Mouse (Mus musculus) megakaryocyte-erythroid progenitor cell, adult 5-6 weeks (primary cell): Measurements from ENCODE around the gene Hdac9. TPM values are rescaled to one million over a fixed set of nuclear protein-coding genes. Genes with fewer than 3 reads are reported as not detected.

Source experiments
- ATAC-seq: replicated peaks from 2 replicates; pipeline ENCODE4 v1.8.0; 2016; ENCODE audit warnings: mild to moderate bottlenecking, inconsistent platforms; ENCODE audit not compliant: severe bottlenecking, poor library complexity, low FRiP score, low TSS enrichment
- total RNA-seq, 2 experiments: library from RNA; stranded (forward) in 1 of 2; stranded (reverse) in 1 of 2; fragments of 200-1000, 215-1000 nt in 1 of 2; fragments of >200 nt in 1 of 2; fragmentation: Nextera tagmentation in 1 of 2; gene quantifications; 2 replicates each; pipeline ENCODE4 v1.2.3; 2014 to 2017

The Hdac9 gene
- total RNA-seq, 2 experiments from 2014 or later = 0.46 to 2.1 TPM

DNA sequence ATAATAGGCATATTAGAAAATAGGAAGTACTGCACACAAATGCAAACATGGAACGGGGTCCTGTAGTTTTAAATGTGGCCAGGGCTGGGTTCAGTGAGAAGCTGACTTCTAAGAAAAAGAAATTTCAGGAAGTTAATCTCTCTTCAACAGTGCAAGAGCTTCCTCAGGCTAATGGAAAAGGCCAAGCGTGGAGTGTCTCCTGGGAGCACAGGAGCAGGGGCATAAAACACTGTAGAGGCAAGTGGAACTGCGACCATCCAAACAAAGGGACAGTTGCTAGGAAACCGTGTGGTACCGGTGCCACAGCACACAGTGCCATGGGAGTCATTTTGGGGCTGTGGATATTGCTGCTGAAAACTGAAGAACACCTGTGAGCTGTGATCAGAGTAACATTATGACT is 191.7 kb downstream of the Hdac9 start:
- no peak for ATAC-seq

DNA sequence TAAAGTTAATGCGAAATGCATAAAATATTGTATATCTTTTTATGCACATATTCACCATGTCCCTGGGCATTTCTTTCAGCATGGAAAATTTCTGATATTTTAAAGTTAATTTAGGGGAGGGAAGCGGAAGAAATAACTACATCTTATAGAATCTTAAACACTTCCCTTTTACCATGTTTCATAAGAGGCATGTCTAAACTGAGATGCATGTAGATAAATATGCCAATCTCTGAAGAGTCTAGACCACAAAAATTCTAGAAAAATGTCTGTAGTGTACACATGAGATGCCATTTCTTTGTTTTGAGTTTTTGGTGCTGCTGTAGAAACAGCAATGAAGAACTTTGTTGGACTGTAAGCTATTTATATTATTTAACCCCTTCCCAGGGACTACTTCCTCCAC is 192.6 kb downstream of the Hdac9 start:
- no peak for ATAC-seq

DNA sequence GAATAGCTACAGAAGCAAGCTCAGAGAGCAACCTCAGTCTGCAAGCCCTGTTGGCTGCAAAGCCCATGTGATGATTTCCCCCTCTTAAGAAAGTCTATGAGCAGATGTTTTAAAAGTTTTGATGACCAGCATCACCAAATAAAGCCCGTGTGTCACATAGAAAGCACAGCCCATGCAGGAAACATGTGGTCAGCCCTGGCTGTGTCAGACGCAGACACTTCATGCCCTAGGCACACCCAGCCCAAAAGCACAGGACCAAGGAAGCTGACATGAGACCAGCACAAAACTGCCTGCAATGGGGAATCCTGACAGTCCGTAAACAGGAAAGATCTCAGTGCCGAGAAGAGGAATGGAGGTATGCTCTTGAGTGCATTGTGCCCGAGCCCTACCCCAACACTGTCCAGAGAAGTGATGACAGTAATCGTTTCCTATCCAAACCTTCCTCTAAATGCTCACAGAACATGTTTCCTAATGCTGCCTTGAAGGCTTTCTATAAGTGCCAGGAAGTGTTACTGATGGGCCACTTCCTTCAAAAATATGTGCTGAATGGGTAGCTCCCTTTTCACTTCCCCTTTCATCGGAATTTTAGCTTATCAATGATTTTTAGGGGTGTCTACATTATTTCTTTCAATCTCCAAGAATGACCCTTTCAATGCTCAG is 193.9 kb downstream of the Hdac9 start:
- no peak for ATAC-seq

DNA sequence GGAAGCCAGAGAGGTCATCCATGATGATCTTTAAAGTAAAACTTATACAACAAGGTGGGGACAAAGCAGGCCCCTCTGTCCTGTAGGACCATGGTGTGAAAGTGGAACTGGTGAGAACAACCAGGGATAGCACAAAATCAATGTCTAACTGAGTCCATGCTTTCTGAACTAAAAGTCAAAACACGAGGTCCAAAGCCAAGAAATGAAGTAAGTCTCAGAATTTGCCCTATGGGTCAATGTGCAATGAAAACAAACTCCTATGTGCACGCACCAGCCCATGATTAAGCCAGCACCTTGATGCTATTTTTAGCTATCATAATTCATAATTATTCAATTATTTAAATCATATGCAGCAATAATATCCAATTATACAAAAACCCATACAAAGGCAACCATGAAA is 196.0 kb downstream of the Hdac9 start:
- ATAC-seq = no peak

DNA sequence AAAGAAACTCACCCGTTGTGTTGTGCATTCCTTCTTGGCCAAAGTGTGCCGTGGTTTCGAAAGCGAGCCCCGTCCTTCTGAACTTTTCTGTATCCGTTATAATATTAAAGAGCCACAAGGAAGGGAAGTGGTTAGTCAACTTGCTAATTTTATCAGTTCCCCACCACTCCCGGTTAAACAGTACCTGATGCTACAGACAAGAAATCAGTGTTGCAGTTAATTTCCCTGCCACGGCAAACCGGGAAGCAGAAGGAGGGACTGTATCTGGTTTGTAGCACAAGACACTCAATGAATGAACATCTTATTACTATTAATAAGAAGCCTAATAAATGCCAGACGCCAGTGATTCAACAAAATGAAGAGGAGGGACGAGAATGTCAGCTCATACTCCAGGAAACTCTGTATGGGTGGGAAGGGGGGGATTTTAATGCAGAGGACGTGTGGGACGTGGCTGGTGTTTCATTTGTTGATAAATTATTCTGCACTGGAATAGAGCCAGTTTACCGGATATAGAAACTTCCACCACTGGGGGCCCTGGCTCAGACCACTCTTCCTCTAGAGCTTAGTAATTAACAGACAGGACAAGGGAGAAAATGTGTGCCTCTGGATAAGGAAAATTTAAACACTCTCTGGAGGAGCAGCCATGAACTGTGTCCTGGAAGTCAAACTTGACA is 202.5 kb downstream of the Hdac9 start:
- ATAC-seq = no peak; the same call in 1 of the 2 replicates

DNA sequence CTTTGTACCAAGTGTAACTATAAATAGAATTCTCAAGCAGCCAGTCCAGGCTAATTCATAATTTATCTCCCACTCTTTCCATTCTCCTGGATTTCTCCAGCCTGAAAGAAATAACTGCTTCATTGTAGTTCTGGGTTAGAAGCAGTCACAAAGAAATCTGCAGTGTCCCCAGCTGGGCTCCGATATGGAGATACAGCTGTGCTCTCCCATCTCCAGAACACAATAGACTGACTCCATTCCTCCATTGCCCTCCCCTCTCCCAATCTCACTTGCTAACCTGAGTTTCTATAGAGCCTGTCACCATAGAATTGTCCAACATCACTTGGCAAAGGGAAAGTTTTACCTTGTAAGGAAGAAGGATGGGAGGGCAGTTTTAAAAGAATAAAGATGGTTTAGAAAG is 218.9 kb downstream of the Hdac9 start:
- no peak for ATAC-seq

DNA sequence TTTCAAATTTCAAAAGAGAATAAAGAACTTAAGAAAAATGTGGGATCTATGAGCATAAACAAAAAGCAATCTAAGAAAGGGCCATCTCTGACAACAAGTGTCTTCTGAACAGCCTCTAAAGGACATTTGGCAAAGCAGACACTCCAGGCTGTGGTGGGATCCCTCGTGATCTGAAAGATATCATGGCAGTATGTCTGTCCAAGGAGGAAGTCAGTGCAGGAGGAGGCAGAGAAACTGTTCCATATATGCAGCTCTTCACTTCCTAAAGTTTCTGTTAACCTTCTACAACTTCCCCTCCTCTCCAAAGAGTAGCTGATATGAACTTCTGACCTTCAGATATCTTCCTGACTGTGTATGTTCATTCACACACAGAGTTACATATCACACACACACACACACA is 220.2 kb downstream of the Hdac9 start:
- ATAC-seq = no peak

DNA sequence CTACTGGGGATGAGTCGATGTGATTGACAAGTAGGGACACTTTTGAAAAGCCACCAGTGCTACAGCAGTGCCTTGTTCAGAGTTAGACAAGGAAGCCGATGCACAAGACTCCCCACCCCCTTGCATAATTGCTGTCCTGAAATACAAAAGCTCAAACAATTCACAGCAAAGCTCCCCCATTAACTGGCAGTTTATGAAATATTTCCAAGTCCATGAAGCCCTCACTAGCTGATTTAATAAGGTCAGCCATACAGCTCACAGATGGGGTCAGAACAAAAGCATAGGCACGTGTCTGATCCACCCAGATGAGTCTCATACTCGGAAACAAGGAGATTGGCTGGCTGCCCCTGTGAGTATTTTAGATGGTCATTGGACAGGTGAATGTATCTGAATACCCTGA is 228.0 kb downstream of the Hdac9 start:
- no peak for ATAC-seq

DNA sequence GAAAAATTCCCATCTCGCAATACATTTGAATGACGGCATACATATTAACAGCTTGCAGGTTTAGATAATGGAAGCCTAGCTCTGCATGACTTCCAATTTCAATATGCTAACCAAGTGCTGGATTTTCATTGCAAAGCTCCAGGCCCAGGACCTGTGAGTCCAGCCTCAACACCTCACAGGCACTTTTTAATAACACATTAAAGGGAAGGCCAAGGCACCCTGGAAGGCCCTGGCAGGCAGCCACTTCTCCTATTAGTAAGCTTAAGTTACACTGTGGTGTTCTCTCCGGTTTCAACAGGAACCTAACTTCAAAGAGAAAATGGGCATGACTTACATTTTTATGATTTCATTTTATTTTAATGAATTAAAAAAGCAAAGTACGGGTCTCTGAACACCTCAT is 233.5 kb downstream of the Hdac9 start:
- no peak for ATAC-seq

DNA sequence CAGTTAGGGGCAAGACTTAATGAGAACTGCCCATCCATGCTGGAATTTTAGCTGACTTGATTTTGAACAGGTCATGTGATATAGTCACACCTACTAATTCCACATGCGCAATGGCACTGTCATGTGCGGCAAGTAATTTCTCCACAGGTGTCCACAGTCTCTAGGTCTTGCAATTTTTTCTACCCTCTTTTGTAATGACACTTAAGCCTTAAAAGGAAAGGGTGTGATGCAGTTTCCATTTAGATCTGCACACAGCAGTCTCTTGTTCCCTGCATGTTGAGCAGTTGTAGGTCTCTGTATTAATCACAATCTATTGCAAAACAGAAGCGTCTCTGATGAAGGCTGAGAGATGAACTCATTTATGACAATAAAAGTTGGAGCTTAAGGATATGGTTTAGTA is 234.2 kb downstream of the Hdac9 start:
- ATAC-seq = no peak

DNA sequence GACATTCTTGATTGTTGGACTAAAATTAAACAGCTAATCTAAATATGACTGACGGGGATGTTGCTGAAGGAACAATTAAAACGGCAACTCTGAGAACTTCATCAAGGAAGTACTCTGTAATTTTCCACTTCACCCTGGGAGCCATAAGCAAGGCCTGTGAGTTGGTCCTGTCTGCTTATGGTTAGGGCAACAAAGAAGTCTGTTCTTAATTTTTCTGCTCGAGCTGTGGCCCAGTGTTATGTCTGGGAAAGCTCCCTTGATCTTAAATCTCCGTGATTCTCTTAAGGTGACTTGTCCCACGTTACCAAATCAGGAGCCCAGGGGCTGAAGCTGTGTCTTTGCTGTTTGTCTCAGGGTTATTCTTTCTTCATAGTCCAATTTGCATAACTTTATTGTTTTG is 236.3 kb downstream of the Hdac9 start:
- ATAC-seq = no peak

DNA sequence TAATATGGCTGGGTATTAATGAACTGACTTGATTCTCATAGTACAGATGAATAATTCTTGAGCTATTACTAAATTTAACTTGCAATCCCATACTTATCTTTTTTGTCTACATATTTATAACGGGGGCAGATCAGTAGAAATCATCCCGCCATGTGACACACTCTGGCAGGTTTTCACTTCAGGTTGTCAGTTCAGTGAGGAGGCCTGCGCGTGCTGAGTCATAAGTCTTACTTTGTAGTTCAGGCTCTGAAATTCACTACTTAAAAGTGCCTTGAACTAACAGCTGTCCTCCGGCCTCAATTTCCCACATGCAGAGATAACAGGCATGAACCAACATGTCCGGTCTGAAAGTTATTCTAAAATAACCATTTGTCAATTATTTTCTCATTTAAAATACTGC is 239.8 kb downstream of the Hdac9 start:
- no peak for ATAC-seq

DNA sequence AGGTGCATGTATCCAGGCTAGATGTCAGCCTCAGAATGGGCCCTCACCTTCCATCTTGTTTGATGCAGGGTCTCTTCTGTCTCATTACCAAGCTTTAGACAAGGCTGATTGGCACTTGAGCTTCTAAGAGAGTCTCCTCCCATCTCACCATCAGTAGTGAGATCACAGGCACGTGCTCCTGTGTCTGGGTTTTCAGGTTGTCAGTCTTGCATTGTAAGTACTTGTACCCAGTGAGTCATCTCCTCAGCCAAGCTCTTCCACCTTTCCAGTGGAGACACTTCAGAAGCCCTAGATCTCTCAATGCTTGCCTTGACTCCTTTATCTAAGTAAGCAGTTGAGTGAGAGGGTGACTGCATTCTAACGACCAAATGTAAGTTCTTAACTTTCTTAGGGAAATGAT is 242.7 kb downstream of the Hdac9 start:
- ATAC-seq = no peak

DNA sequence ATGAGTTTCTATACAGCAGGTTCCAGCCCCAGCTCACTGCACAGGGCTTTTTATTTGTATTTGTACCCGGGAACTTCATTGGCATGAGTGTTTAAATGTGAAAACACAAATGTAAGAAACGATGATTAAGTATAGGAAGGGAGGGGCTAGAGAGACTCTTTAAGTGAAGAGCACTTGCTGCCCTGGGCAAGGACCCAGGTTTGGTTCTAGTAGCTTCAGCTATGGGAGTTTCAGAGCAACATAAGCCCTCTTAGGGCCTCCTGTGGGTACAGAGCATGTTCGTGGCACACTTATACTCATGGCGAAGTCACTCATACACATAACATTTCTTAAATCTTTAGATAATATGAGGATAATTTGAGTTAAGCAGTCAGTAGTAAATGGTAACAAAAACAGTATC is 243.4 kb downstream of the Hdac9 start:
- ATAC-seq = no peak

DNA sequence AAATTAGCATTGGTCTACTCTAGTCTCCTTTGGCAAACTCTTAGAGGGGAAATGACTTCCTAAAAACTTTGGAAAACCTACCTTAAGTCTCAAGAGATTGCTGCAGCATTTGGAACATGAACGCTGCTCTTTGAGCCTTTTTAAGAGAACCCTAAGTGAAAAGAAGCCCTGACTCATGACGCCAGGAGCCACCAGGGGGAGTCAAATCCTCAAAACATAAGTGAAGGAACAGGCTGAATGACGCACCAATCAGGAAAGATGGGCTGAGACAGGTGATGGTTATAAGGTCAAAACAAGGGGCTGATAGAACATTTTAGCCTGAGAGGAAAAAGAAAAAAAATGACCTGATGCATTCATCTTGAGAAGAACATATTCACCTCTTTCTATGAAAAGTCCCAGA is 252.1 kb downstream of the Hdac9 start:
- ATAC-seq = peak; percentile 79; the same call in 1 of the 2 replicates

DNA sequence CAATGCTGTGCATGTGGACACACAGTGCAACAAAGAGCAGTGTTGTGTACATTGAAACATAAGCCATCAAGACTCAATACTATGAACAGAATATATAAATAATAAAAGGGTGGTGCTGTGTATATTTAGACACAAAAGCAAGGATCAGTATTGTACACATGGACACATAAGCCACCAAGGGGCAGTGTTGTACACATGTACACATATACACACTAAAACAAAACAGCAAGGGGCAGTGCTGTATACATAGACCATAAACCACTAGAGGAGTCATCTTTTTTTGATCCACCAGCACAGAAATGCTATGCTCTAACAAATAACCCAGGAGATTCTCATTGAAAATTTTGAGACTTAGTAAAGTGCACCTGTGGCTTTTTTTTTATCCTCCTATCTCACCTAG is 255.5 kb downstream of the Hdac9 start:
- ATAC-seq = no peak

DNA sequence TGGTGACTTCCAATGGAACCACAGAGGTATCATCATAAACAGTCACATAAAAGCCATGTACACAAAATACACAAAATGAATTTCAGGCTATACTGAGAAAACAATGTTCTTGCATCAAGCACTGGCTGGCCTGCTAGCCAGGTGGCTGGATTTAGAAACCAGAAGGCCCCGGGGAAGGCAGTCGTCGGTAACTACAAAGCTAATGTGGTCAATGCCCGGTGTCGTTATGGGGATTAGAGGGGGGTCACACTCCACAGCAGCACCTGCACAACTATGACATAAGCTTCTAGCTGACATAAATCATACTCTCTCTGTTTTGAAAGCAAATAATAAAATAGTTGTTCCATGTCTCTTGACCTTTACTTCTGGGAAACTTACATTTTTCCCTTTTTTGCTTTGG is 256.9 kb downstream of the Hdac9 start:
- no peak for ATAC-seq

DNA sequence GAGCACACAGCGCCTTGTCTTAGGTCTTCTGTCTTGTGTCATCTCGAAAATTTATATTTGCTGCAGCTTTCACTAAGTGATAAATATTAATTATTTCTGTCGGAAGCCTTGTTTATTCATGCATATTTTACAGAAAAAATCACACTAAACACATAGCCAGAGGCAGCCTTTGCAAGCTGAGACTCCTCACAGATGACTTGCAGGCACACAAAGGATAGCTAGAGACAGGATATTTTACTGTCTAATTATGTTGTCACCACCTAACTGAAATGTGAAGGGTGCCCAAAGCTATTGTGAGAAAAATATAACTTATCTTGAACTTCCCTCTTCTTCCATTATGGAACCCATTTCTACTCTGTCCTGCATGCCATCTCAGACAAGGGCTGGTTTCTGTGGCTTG is 258.3 kb downstream of the Hdac9 start:
- no peak for ATAC-seq

DNA sequence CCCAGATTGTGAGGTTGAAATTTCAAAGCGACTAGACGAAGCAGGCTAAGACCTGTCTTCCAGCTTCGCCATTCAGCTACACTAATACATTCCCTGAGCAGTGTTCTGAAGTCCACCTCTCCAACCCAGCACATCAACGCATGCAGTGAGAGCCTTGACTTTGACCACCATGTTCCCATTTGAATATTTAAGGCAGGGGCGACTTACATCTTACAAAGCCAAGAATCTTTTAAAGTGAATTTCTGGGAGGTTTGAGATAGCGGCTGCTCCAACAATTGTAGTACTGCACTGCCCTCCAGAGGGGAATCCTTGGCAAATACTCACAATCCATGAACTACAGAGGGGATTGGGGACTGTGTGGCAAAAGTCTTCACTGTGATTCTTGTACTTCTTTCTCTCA is 258.8 kb downstream of the Hdac9 start:
- no peak for ATAC-seq

DNA sequence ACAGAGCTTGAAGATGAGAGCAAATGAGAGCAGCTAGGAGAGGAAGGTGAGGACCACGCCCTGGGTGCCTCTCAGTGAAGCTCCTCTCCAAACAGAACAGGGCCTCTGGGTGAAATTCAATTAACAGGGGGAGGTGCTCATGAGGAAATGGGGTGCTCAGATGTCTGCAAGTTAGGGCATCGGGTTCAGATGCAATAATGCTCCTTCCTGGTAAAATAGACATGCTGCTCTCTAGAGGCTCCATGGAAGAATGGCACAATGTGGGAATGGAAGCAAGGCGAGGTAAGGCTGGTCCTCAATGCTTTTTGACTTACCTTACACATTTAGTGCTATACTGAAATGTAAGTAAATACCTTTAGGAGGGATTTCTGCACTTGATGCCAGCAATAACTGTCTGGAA is 263.3 kb downstream of the Hdac9 start:
- ATAC-seq = no peak

DNA sequence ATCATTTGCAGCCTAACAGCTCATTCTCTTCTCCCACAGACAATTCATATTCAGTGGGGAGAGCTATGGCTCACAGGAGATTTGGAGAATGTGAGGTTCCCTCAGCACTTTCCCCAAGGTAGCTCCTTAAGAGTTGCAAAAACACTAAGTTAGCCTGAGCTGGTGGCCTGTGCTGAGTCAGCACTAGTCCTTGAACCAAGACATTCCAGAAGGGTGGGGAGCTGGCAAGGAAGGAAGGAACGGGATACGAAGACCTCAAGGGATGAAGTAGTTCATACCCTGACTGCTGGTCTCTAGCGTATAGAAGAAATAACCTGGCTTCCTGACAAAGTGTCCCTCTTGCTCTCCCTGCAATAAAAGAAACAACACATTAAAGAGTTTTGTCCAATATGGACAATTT is 268.1 kb downstream of the Hdac9 start:
- ATAC-seq = no peak
